Mouse (Mus musculus) ovary, postnatal 10 days (tissue): Measurements from ENCODE around the gene Ghdc.

Source experiments
- DNase-seq: peaks from one replicate; pipeline ENCODE4 v3.0.0; 2022; ENCODE audit warnings: low spot score

The Ghdc gene

DNA sequence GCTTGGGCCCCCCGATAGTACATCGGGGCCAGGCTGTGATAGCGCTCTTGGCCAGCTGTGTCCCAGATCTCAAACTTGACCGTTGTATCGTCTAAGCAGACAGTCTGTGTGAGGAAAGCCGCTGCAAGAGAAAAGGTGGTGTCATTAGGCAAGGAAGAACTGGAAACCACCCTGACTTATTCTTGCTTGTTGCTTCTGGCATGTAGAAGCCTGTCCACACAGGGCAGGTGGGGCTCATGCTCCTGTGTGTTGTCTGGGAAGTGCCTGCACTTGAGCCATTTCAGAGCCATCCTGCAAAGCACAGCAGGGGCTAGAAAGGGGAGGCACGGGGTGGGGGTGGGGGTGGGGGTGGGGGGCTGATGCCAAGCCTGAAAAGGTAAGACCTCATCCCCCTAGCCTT is 52.3 kb downstream of the Ghdc start:
- no peak for DNase-seq

- no peak for DNase-seq
These were observed 54.1 kb downstream of the Ghdc start for GRCm38 (mm10) chr11:100716649-100717048.
